Comparison of ENCODE assay signal across 8 mouse cellular contexts in the genomic region with DNA sequence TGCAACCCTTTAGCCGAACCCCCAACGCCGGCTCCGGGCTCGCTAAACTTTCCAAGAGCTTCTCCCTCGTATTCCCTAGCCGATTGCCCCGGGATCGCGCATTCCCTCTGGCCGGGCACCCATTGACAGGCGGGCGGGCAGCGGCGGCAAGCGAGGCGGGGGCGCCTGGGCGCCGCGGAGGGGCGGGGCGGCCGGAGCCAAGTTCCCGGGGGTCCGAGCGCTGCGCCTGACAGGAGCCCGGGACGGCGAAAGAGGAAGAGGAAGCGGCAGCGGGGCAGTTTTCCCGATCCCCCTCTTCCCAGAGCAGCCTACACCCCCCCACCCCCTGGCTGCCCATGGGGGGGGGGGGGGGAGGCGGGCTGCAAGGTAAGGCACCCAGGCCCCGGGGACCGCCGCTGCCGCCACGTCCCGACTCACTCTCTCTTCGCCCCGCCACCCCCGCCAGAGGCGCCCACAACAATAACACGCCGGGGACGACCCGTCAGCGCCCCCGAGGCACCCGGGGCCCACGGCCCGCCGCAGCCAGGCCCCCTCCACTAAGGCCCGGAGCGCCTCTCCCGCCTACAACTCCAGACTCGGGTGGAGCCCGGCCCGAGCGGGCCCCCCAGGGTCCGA. TPM values are rescaled to one million over a fixed set of nuclear protein-coding genes. Genes with fewer than 3 reads are reported as not detected.
DNase-seq lines count a peak whose midpoint lies in the region; ATAC-seq and TF ChIP-seq lines count a peak whose summit lies in the region.

No protein-coding gene starts in this region.

- peak; percentile 22 for DNase-seq in gastrocnemius, adult 18-20 months (ENCODE audit: low spot score)
- DNase-seq in gastrocnemius, postnatal 25 days, result no peak
- DNase-seq in cerebellum, adult 11-12 months, result peak; percentile 34
- DNase-seq in gastrocnemius, adult 2 months, result no peak
- DNase-seq in liver, embryonic 11.5 days (ENCODE audit: low spot score), result peak; percentile 60

- WGBS in intestine, embryonic 16.5 days, result under 1% methylated on average over 59 of the region's 63 CpGs
- WGBS in liver, embryonic 11.5 days, result under 1% methylated on average over 50 of the region's 63 CpGs
- WGBS in stomach, embryonic 15.5 days, result 0% methylated on average over 53 of the region's 63 CpGs

- intact Hi-C loops in gastrocnemius, adult 2 months (cut with DNase I), result loop anchor here (1.0 kb wide), 1 partner anchor 144 kb away; no protein-coding TSS in a partner anchor

- no peaks in the 10 kb centered on the region for H3K36me3 ChIP-seq in intestine, embryonic 16.5 days (ENCODE audit: control insufficient read depth, insufficient read depth, low read length)
- no peaks in the 10 kb centered on the region for H3K36me3 ChIP-seq in liver, embryonic 11.5 days (ENCODE audit: control insufficient read depth, insufficient read depth, low read length)
- H3K36me3 ChIP-seq in myocyte (ENCODE audit: control insufficient read depth, insufficient read depth), result no peaks in the 10 kb centered on the region
- H3K36me3 ChIP-seq in stomach, embryonic 15.5 days, result no peaks in the 10 kb centered on the region

- H3K4me3 ChIP-seq in gastrocnemius, adult 2 months, result peak overlapping the region; percentile 100
- H3K4me3 ChIP-seq in intestine, embryonic 16.5 days (ENCODE audit: low read length), result peak overlapping the region; percentile 100
- H3K4me3 ChIP-seq in liver, embryonic 11.5 days (ENCODE audit: low read depth, low read length), result peak overlapping the region; percentile 97
- peak overlapping the region; percentile 56 for H3K4me3 ChIP-seq in myocyte
- H3K4me3 ChIP-seq in stomach, embryonic 15.5 days (replicated peaks), result peak overlapping the region; percentile 73

- H3K79me2 ChIP-seq in myocyte (ENCODE audit: control insufficient read depth, insufficient read depth), result peaks cover 48% of the 10 kb centered on the region

- H3K9me3 ChIP-seq in intestine, embryonic 16.5 days (ENCODE audit: control insufficient read depth, low read length), result no peaks in the 10 kb centered on the region
- no peaks in the 10 kb centered on the region for H3K9me3 ChIP-seq in liver, embryonic 11.5 days (ENCODE audit: control insufficient read depth, low read length)
- no peaks in the 10 kb centered on the region for H3K9me3 ChIP-seq in stomach, embryonic 15.5 days

- ATAC-seq in intestine, embryonic 16.5 days, result peak; percentile 83
- ATAC-seq in liver, embryonic 11.5 days (replicated peaks; ENCODE audit: low FRiP score), result peak; percentile 60
- peak; percentile 65 for ATAC-seq in stomach, embryonic 15.5 days (ENCODE audit: insufficient read depth, low FRiP score, low read depth)

- H3K4me1 ChIP-seq in intestine, embryonic 16.5 days (ENCODE audit: control insufficient read depth, insufficient read depth, low read length), result peaks cover 15% of the 10 kb centered on the region; the same call in 1 of the 2 replicates
- peaks cover 11% of the 10 kb centered on the region for H3K4me1 ChIP-seq in liver, embryonic 11.5 days (replicated peaks; ENCODE audit: control insufficient read depth, insufficient read depth, low read length)
- H3K4me1 ChIP-seq in stomach, embryonic 15.5 days, result 0 out of 2 replicates have a peak, but pooled peaks cover 4% of the 10 kb centered on the region

- peak overlapping the region; percentile 96 for H3K9ac ChIP-seq in intestine, embryonic 16.5 days (ENCODE audit: low read depth, low read length)
- peak overlapping the region; percentile 95 for H3K9ac ChIP-seq in liver, embryonic 11.5 days (ENCODE audit: low read depth, low read length)
- peak overlapping the region; percentile 95 for H3K9ac ChIP-seq in stomach, embryonic 15.5 days

- H3K4me2 ChIP-seq in intestine, embryonic 16.5 days (ENCODE audit: low read depth, low read length), result peak overlapping the region; percentile 84
- H3K4me2 ChIP-seq in liver, embryonic 11.5 days, result peak overlapping the region; percentile 94
- peak overlapping the region; percentile 76 for H3K4me2 ChIP-seq in myocyte (ENCODE audit: low read depth)
- peak overlapping the region; percentile 78 for H3K4me2 ChIP-seq in stomach, embryonic 15.5 days

- no peaks in the 10 kb centered on the region for H3K27me3 ChIP-seq in intestine, embryonic 16.5 days (replicated peaks; ENCODE audit: control insufficient read depth, insufficient read depth, low read length)
- H3K27me3 ChIP-seq in liver, embryonic 11.5 days (replicated peaks; ENCODE audit: control insufficient read depth, insufficient read depth, low read length), result no peaks in the 10 kb centered on the region
- H3K27me3 ChIP-seq in myocyte (ENCODE audit: control insufficient read depth, insufficient read depth, insufficient read length), result no peaks in the 10 kb centered on the region
- no peaks in the 10 kb centered on the region for H3K27me3 ChIP-seq in stomach, embryonic 15.5 days (replicated peaks)

- no peak for TF ChIP-seq CTCF in gastrocnemius, adult 2 months (IDR thresholded peaks at IDR 0.05)

- peak overlapping the region; percentile 62 for H3ac ChIP-seq in myocyte (ENCODE audit: control insufficient read depth, insufficient read length)

- H3K27ac ChIP-seq in gastrocnemius, adult 2 months, result peak overlapping the region; percentile 98
- peak overlapping the region; percentile 95 for H3K27ac ChIP-seq in intestine, embryonic 16.5 days (ENCODE audit: low read length)
- H3K27ac ChIP-seq in liver, embryonic 11.5 days (ENCODE audit: low read depth, low read length), result peak overlapping the region; percentile 93
- H3K27ac ChIP-seq in stomach, embryonic 15.5 days, result peak overlapping the region; percentile 98

- TF ChIP-seq POLR2A in myocyte (IDR thresholded peaks at IDR 0.05; ENCODE audit: insufficient read length, low read depth), result no peak

TF ChIP-seq in myocyte, 11 proteins besides CTCF, POLR2A, EP300 and RAD21:
- TF ChIP-seq POLR2AphosphoS2 (IDR thresholded peaks at IDR 0.05; ENCODE audit: insufficient read length, low read depth) (no peak), CEBPB (IDR thresholded peaks at IDR 0.05; ENCODE audit: insufficient read depth, poor library complexity, severe bottlenecking) (no peak), MAX (IDR thresholded peaks at IDR 0.05; ENCODE audit: low read depth) (no peak), MYOD1 (IDR thresholded peaks at IDR 0.05; ENCODE audit: control insufficient read depth in 1 of 3, insufficient read length in 2 of 3, low read depth in 2 of 3) (peak in 1 of 3 experiments; percentile 1), SRF (IDR thresholded peaks at IDR 0.05; ENCODE audit: control insufficient read depth, insufficient read length, low read depth) (no peak), USF1 (IDR thresholded peaks at IDR 0.05; ENCODE audit: low read depth) (no peak), REST (IDR thresholded peaks at IDR 0.05; ENCODE audit: insufficient read depth, insufficient read length) (no peak)

RNA-seq across cellular contexts. Expression of gene Pias1, which starts 7.5 kb away (rescaled TPM):
- 10 to 100 TPM; 19.6 to 21.3 TPM for total RNA-seq in gastrocnemius, adult 18-20 months (2021)
- 10 to 100 TPM; 12.8 to 15.1 TPM for total RNA-seq in gastrocnemius, postnatal 25 days (2021)
- 10 to 100 TPM; 19.6 to 20.4 TPM for total RNA-seq in gastrocnemius, adult 2 months (2021)
- 46.2 and 48.1 TPM in 2 replicates for polyA plus RNA-seq in intestine, embryonic 16.5 days (2015; fragmentation: Nextera tagmentation; extraction: Ambion mirVana)
- polyA plus RNA-seq in liver, embryonic 11.5 days (2014; fragmentation: Nextera tagmentation; extraction: Ambion mirVana), result 41.5 and 44.7 TPM in 2 replicates
- 5.9 TPM for polyA plus RNA-seq in myocyte (2012; fragmentation: generic; extraction: Trizol)
- polyA plus RNA-seq in stomach, embryonic 15.5 days (2015; fragmentation: Nextera tagmentation; extraction: Ambion mirVana), result 46.7 and 48.0 TPM in 2 replicates

Comparison
In these comparisons a context has a peak if more than half of its experiments do, and no peak if none do; other contexts are left out.
1. DNase-seq: peak in gastrocnemius, adult 18-20 months (single experiment), cerebellum, adult 11-12 months (single experiment) and liver, embryonic 11.5 days (single experiment); none in gastrocnemius, postnatal 25 days (single experiment) and gastrocnemius, adult 2 months (single experiment).
2. Peak in every context shown above with its lines, with median percentiles within 50 percentile points of each other: H3K27ac ChIP-seq, H3K4me3 ChIP-seq, ATAC-seq, H3K4me2 ChIP-seq and H3K9ac ChIP-seq.